Mouse (Mus musculus) hindbrain, embryonic 13.5 days (tissue): ENCODE measurements around the gene Patz1. TPM values are rescaled to one million over a fixed set of nuclear protein-coding genes. Genes with fewer than 3 reads are reported as not detected.
A peak's percentile ranks its signal among the peaks of the same experiment; 100 is the strongest.

Experiments used
- ATAC-seq: fragments of 200-750 bp; cut with Nextera tagmentation; 2 replicates; pipeline ENCODE4 v1.8.0; 2017; ENCODE audit warnings: moderate TSS enrichment; ENCODE audit not compliant: low FRiP score
- H3K27ac ChIP-seq: fragments of 300-500 bp; sonication (generic); 2 replicates; pipeline ENCODE4 v1.5.1; 2015; ENCODE audit warnings: inconsistent platforms, mild to moderate bottlenecking, moderate library complexity
- H3K27me3 ChIP-seq: fragments of 300-500 bp; sonication (generic); 2 replicates; pipeline ENCODE4 v1.6.1; 2015; ENCODE audit warnings: mild to moderate bottlenecking, inconsistent platforms
- H3K36me3 ChIP-seq: fragments of 300-500 bp; sonication (generic); 2 replicates; pipeline ENCODE4 v1.6.1; 2015; ENCODE audit warnings: mild to moderate bottlenecking, inconsistent platforms
- H3K4me1 ChIP-seq: fragments of 300-500 bp; sonication (generic); replicated peaks from 2 replicates; pipeline ENCODE4 v1.6.1; 2015; ENCODE audit warnings: inconsistent platforms
- H3K4me2 ChIP-seq: fragments of 300-500 bp; sonication (generic); 2 replicates; pipeline ENCODE4 v1.6.1; 2015; ENCODE audit warnings: inconsistent platforms, mild to moderate bottlenecking, moderate library complexity
- H3K4me3 ChIP-seq: fragments of 300-500 bp; sonication (generic); 2 replicates; pipeline ENCODE4 v1.5.1; 2015; ENCODE audit warnings: mild to moderate bottlenecking, inconsistent platforms
- H3K9ac ChIP-seq: fragments of 300-500 bp; sonication (generic); 2 replicates; pipeline ENCODE4 v1.6.1; 2015; ENCODE audit warnings: mild to moderate bottlenecking, inconsistent platforms
- H3K9me3 ChIP-seq: fragments of 300-500 bp; sonication (generic); 2 replicates; pipeline ENCODE4 v1.6.1; 2016; ENCODE audit warnings: inconsistent platforms
- WGBS: fragments of 180-500 bp; shearing (Covaris S2); methylation state at CpG from one replicate; pipeline ENCODE4 v1.1.7; 2015; 5-methylcytosine and 5-hydroxymethylcytosine counted together
- polyA plus RNA-seq: library from polyadenylated mRNA; unstranded; fragments of >200 nt; fragmentation: Nextera tagmentation; extraction: Ambion mirVana; gene quantifications from 2 replicates; pipeline ENCODE4 v1.2.1, GENCODE M21; 2015

The Patz1 gene
- polyA plus RNA-seq, 1 experiment from 2014 or later = 69.6 TPM

DNA sequence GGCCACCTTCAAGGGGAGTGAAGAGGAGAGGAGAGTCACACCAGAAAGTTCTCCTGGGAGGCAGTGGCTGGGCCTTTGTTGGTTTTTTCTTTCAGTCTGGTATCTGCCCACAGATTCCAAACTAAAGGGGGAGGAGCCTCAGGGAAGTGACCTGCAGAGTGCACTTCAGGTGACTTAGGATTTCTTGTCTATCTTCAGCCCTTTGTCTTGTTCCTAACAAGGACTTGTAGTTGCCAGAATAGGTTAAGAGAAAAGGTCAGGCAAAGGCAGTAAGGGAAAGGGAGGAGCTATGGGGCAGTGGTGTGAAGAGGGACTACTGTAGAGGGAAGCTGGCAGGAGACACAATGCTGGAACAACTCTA lies 59.1 kb downstream of the Patz1 start:
- Histone ChIP-seq H3K9ac (0 out of 2 replicates have a peak overlapping the region, but pooled peaks have one; percentile 19), H3K4me3 (no peak overlapping the region), H3K9me3 (no peaks in the 10 kb centered on the region), H3K4me2 (no peak overlapping the region), H3K27ac (no peak overlapping the region), H3K4me1 (peaks cover 13% of the 10 kb centered on the region), H3K36me3 (peaks cover 89% of the 10 kb centered on the region), H3K27me3 (no peaks in the 10 kb centered on the region)
- no peak for ATAC-seq

DNA sequence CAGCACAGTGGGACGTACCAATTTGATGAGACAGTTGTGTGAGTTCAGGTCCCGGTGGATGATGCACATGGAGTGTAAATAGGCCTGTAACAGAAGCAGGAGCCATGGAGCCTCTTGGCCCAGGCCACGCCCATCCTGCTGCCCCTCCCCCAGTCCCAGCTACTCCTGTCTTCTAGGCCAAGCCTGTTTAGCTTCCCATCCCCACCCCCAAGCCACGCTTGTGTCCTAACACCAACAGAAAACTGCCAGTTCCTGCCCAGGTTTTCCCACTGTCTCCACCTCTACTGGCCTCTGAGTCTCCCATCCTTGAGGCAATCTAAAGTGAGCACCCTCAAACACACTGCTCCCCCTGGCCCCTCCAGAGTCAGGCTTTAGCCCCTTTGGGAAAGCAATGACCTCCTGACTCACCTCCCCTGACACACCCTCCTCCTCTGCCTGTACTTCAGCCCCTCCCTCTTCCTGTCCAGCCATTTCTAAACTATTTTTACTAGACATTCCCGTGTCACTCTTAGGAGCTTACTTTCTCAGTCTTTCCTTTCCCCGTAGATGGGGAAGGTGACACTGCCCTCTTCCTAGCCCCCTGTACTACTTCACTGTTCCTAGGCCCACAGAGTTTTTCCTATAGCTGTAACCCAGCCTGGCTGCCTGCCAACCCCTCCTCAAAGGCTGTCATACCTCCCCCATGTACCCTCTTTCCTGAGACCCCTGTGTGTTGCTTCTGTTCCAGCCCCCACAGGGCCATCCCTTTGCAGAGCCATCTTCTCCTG lies 60.1 kb downstream of the Patz1 start:
- H3K9ac ChIP-seq = no peak overlapping the region
- 41% methylated on average over 6 of the region's 6 CpGs for WGBS

DNA sequence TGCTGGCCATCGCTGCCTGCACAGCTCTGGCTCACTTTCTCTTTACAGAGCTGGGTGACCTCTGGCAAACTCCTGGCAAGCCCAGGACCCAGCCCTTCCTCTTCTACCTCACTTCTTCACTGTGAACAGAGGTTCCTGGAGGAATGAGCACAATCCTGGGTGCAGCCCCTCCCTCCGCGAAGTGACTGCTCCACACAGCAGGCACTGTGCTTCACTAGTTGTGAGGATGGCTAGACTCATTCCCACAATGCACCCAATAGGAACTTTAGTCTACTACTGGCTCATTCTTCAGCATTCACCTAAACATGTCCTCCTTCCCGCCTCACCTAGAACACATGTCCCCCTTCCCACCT lies 60.6 kb downstream of the Patz1 start:
- Histone ChIP-seq H3K4me1 (peaks cover 13% of the 10 kb centered on the region), H3K27ac (no peak overlapping the region), H3K36me3 (peaks cover 89% of the 10 kb centered on the region), H3K27me3 (no peaks in the 10 kb centered on the region), H3K9me3 (no peaks in the 10 kb centered on the region), H3K4me2 (no peak overlapping the region), H3K4me3 (no peak overlapping the region), H3K9ac (no peak overlapping the region)
- 93% methylated on average over 4 of the region's 4 CpGs for WGBS
- no peak for ATAC-seq

More for the DNA sequence above, 60.1 kb downstream of the Patz1 start:
- Histone ChIP-seq H3K4me3 (no peak overlapping the region), H3K9me3 (no peaks in the 10 kb centered on the region), H3K27me3 (no peaks in the 10 kb centered on the region), H3K27ac (peak overlapping the region; percentile 12; the same call in 1 of the 2 replicates), H3K36me3 (peaks cover 89% of the 10 kb centered on the region), H3K4me2 (no peak overlapping the region), H3K4me1 (peaks cover 13% of the 10 kb centered on the region)
- no peak for ATAC-seq

DNA sequence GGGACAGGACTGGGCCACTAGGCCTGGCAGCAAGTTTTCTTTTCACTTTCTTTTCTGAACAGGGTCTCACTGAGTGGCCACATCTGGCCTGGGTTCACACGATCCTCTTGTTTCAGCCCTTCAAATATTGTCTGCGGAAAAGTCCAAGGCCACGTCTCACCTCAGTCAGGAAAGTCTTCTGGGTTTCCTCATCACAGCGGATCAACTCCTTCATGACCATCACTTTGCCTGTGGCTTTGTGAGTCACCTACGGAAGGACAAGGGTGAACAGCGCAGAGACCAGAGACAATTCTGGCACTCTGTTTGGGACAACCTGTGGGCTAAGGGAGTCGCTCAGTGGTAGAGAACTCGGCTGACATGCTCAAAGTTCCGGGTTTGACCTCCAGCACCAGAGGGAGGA lies 63.5 kb downstream of the Patz1 start:
- Histone ChIP-seq H3K4me1 (peaks cover 13% of the 10 kb centered on the region), H3K36me3 (peaks cover 87% of the 10 kb centered on the region), H3K9ac (no peak overlapping the region), H3K27me3 (no peaks in the 10 kb centered on the region), H3K9me3 (no peaks in the 10 kb centered on the region), H3K27ac (no peak overlapping the region), H3K4me3 (no peak overlapping the region), H3K4me2 (no peak overlapping the region)
- ATAC-seq = no peak
- 93% methylated on average over 9 of the region's 9 CpGs for WGBS

DNA sequence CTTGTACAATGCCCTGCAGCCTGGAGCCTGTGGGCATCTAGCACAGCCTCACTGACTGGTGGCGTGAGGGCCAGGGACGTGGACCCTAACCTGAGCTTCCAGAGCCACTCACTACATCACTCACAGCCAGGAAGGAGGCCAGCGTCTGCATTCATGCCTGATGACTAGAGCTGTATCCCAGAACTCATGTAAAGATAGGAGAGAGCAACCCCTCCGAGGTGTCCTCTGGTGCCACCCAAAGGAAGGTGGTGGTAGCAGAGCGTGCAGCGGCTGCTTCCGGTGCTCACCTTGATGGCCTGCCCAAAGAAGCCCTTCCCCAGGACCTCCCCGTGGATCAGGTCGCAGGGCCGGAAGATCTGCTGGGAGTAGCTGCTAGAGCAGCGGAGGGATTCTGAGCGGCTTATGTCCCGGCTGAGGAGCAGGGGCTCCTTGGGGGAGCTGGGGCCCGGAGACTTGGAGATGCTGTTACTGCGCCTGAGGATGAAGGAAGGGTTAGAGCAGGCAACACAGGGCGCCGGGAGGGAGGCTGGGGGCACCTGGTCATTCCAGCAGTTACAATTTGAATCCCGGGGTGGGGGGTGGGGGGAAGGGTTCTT lies 64.4 kb downstream of the Patz1 start:
- no peak overlapping the region for H3K27ac ChIP-seq
- ATAC-seq = no peak
- 56% methylated on average over 18 of the region's 18 CpGs for WGBS
- H3K4me2 ChIP-seq = no peak overlapping the region
- no peak overlapping the region for H3K4me3 ChIP-seq
- H3K36me3 ChIP-seq = peaks cover 87% of the 10 kb centered on the region
- peaks cover 8% of the 10 kb centered on the region for H3K4me1 ChIP-seq
- no peaks in the 10 kb centered on the region for H3K9me3 ChIP-seq
- no peak overlapping the region for H3K9ac ChIP-seq
- H3K27me3 ChIP-seq = no peaks in the 10 kb centered on the region

Other genes with a start within 250 kb of the Patz1 start
- 13.5 and 16.2 TPM in 2 replicates for gene Sfi1, start 95.4 kb upstream of the Patz1 start, polyA plus RNA-seq
- 50.4 and 52.4 TPM in 2 replicates for gene Eif4enif1, start 86.5 kb upstream of the Patz1 start, polyA plus RNA-seq
- 235 and 243 TPM in 2 replicates for gene Drg1, start 22.5 kb upstream of the Patz1 start, polyA plus RNA-seq
- 25.4 and 25.5 TPM in 2 replicates for gene Pik3ip1, start 41.5 kb downstream of the Patz1 start, polyA plus RNA-seq
- gene Limk2, start 120.3 kb downstream of the Patz1 start, polyA plus RNA-seq = 138 and 150 TPM in 2 replicates
- 42.9 and 43.7 TPM in 2 replicates for gene Rnf185, start 163.5 kb downstream of the Patz1 start, polyA plus RNA-seq
- gene Pla2g3, start 199.4 kb downstream of the Patz1 start, polyA plus RNA-seq = 0.61 and 0.62 TPM in 2 replicates
- 3.3 and 4.1 TPM in 2 replicates for gene Inpp5j, start 215.9 kb downstream of the Patz1 start, polyA plus RNA-seq
- 55.8 and 58.4 TPM in 2 replicates for gene Selenom, start 225.8 kb downstream of the Patz1 start, polyA plus RNA-seq